Mouse (Mus musculus): Measurements from ENCODE around the gene H2afv. TPM values are rescaled to one million over a fixed set of nuclear protein-coding genes. Genes with fewer than 3 reads are reported as not detected.

H2afv gene
- total and polyA plus RNA-seq, 3 experiments: 46.6 to 73.2 (median 63.7) TPM

- TF ChIP-seq BHLHE40 (IDR thresholded peaks at IDR 0.05; ENCODE audit: low read depth, low read length): peak; percentile 18; the same call in 1 of the 2 replicates
- no peak for TF ChIP-seq RAD21 (IDR thresholded peaks at IDR 0.05; ENCODE audit: low read depth, low read length)
- peak; percentile 96 for TF ChIP-seq NELFE (IDR thresholded peaks at IDR 0.05; ENCODE audit: low read depth, low read length)
- TF ChIP-seq ELF1 (IDR thresholded peaks at IDR 0.05; ENCODE audit: low read depth, low read length): peak; percentile 92
- no peak for TF ChIP-seq UBTF (IDR thresholded peaks at IDR 0.05; ENCODE audit: low read depth, low read length)
- TF ChIP-seq JUND (conservative IDR thresholded peaks at IDR 0.05; ENCODE audit: low read depth, low read length): no peak
- peak; percentile 35; the same call in 1 of the 2 replicates for TF ChIP-seq GABPA (IDR thresholded peaks at IDR 0.05; ENCODE audit: insufficient replicate concordance, low read depth, low read length)
- peak; percentile 95 for TF ChIP-seq MXI1 (IDR thresholded peaks at IDR 0.05; ENCODE audit: low read depth, low read length)
- TF ChIP-seq CHD2 (IDR thresholded peaks at IDR 0.05; ENCODE audit: low read length): no peak
- no peak for TF ChIP-seq ZKSCAN1 (IDR thresholded peaks at IDR 0.05; ENCODE audit: borderline replicate concordance, low read depth, low read length)
- TF ChIP-seq ETS1 (conservative IDR thresholded peaks at IDR 0.05; ENCODE audit: low read depth, low read length): no peak
These were observed 31.7 kb upstream of the H2afv start, which contains the start of gene Purb (continued) for GRCm38 (mm10) chr11:6475867-6476484.

- Histone ChIP-seq H3K27ac (ENCODE audit: insufficient read depth, low read depth) (peak overlapping the region; percentile 81), H3K27me3 (replicated peaks) (no peaks in the 10 kb centered on the region), H3K9me3 (replicated peaks; ENCODE audit: low read length) (no peaks in the 10 kb centered on the region), H3K4me1 (ENCODE audit: control insufficient read depth in 1 of 2, insufficient read depth in 2 of 2) (peaks cover 3 to 23% of the 10 kb centered on the region in 2 experiments; a peak in 3 of 4 replicates), H3K4me3 (replicated peaks in 1 of 3; ENCODE audit: low read depth in 2 of 3, low read length in 2 of 3, poor library complexity in 1 of 3) (peak overlapping the region; percentile 66 to 97 (median 76)), H3K36me3 (replicated peaks in 1 of 2; ENCODE audit: control insufficient read depth in 1 of 2, insufficient read depth in 1 of 2, low read length in 1 of 2) (peaks cover 8 to 34% of the 10 kb centered on the region in 2 experiments), H3K4me2 (ENCODE audit: insufficient read depth, low read depth, poor library complexity, severe bottlenecking) (peak overlapping the region; percentile 100), H3K79me2 (replicated peaks; ENCODE audit: control insufficient read depth, extremely low read depth, insufficient read depth, poor library complexity, severe bottlenecking) (peaks cover 53% of the 10 kb centered on the region), H3K9ac (ENCODE audit: insufficient read depth, low read depth) (peak overlapping the region; percentile 97)
- dilution Hi-C loops (cut with MboI; ENCODE audit: extremely low pct_ligation_motif_present, extremely low pct_unique_long_range_greater_than_20kb, low sequenced_read_pairs) (no loop called here), in situ Hi-C loops (cut with MboI; ENCODE audit: low pct_ligation_motif_present, low pct_unique_long_range_greater_than_20kb, low sequenced_read_pairs) (loop anchor here (25.0 kb wide), 1 partner anchor 287 kb away; no protein-coding TSS in a partner anchor)
- peak; percentile 54 for DNase-seq (ENCODE audit: extremely low read depth)
- TF ChIP-seq NRF1 (IDR thresholded peaks at IDR 0.05; ENCODE audit: low read depth, low read length): peak; percentile 62
- 0 out of 2 replicates have a peak, but pooled peaks have one; percentile 89 for TF ChIP-seq UBTF (IDR thresholded peaks at IDR 0.05; ENCODE audit: low read depth, low read length)
- no peak; the same call in 1 of the 2 replicates for TF ChIP-seq TCF12 (IDR thresholded peaks at IDR 0.05; ENCODE audit: low read depth, low read length)
- TF ChIP-seq SMC3 (IDR thresholded peaks at IDR 0.05; ENCODE audit: low read depth, low read length): no peak
- peak; percentile 7; the same call in 1 of the 2 replicates for TF ChIP-seq SIN3A (IDR thresholded peaks at IDR 0.05; ENCODE audit: low read length)
- TF ChIP-seq HCFC1 (IDR thresholded peaks at IDR 0.05; ENCODE audit: low read depth, low read length): no peak
- 0 out of 2 replicates have a peak, but pooled peaks have one; percentile 24 for TF ChIP-seq ELF1 (IDR thresholded peaks at IDR 0.05; ENCODE audit: low read depth, low read length)
These were observed 30.9 kb upstream of the H2afv start for GRCm38 (mm10) chr11:6474874-6475731.

Measured in CH12.LX (cell line).